Mouse (Mus musculus) megakaryocyte progenitor cell, adult 5-6 weeks (primary cell): ENCODE data around the gene Dmac1. TPM values are rescaled to one million over a fixed set of nuclear protein-coding genes. Genes with fewer than 3 reads are reported as not detected.
"Not testable (repeated sequence)": the region's sequence is repeated elsewhere in the genome, so short reads cannot be mapped to it uniquely, and the experiment has no call there.

Experiments used
- ATAC-seq: replicated peaks from 2 replicates; pipeline ENCODE4 v1.8.0; 2016; ENCODE audit warnings: mild to moderate bottlenecking, moderate TSS enrichment, inconsistent platforms; ENCODE audit not compliant: poor library complexity
- total RNA-seq, 2 experiments: library from RNA; stranded (forward) in 1 of 2; stranded (reverse) in 1 of 2; fragments of 157-497, 149-512 nt in 1 of 2; fragments of 200-1000 nt in 1 of 2; gene quantifications; 2 replicates each; pipeline versions ENCODE4 v1.2.3 to v1.2.4; 2015 to 2017

The Dmac1 gene
- total RNA-seq (2015) (102 and 112 TPM in 2 replicates), total RNA-seq (2017) (76.3 and 91.6 TPM in 2 replicates)

DNA sequence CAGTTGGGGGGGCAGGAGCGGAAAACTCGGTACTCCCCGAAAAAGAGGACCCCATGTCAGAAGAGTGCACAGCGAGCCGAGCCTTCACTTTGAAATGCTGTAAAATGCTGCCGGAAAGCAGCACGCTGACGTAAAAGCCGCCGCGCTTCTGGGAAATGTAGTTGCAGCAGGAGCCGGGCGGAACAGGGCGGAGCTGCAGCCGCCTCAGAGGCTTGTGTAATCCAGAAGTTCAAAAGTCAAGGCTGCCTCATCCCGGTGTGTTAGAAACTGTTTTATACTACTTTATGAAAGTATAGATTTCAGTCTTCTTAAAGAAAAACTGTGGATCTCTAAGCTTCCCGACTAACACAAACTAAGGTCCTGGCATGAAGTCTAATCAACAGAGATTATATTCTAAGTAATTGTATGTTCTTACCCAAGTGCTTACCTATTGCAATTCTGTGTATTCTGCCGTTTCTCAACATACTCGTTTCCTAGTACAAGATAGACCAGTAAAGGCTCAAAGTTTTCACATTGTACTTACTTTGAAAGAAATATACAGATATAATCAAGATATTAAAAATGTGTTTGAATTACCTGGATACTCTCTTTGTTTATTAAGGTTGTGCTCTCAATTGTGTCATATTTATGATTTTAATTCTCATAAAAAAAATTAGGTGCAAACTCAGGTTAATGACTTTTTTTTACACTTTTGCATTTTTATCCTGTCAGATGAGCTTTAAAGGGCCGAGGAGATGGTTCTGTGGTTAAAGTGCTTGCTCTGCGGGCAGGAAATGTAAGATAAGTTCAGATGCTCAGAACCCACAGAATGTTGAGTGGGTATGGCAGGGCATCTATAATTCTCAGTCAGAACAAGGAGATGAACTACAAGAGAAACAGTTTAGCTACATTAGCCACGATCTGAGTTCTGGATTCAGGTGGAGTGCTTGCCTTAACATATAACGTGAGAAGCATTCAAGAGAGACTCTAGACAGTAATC is at the start of gene Dmac1:
Gene Dmac1 (minus strand): TSS at position 109 of the 979 bp plus-strand sequence.
- peak; percentile 97 for ATAC-seq

- peak; percentile 83 for ATAC-seq
These were observed 37.3 kb upstream of the Dmac1 start for GRCm38 (mm10) chr4:75315431-75315830.

- ATAC-seq = peak; percentile 67
These were observed 36.9 kb upstream of the Dmac1 start for GRCm38 (mm10) chr4:75315007-75315406.

DNA sequence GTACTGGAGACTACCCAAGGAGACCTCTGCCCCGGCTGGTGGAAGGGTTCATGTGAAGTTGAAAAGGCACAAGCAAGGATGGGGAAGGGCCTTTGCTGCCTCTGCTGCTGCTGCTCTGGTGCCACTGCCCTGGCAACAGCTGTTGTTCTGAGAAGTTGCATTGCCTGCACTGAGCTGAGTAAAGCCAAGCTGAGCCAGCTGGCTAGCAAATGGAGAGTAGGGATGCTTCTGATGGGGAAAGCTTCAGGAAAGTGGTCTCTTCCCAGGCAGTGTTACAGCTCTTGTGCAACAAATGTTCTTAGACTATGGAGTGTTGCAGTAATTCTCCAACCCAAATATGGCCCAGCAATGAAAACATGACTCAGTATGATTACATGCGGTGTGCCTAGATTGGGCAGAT is 33.8 kb upstream of the Dmac1 start:
- ATAC-seq = peak; percentile 24

- ATAC-seq = no peak
These were observed 33.2 kb upstream of the Dmac1 start for GRCm38 (mm10) chr4:75311305-75311704.

DNA sequence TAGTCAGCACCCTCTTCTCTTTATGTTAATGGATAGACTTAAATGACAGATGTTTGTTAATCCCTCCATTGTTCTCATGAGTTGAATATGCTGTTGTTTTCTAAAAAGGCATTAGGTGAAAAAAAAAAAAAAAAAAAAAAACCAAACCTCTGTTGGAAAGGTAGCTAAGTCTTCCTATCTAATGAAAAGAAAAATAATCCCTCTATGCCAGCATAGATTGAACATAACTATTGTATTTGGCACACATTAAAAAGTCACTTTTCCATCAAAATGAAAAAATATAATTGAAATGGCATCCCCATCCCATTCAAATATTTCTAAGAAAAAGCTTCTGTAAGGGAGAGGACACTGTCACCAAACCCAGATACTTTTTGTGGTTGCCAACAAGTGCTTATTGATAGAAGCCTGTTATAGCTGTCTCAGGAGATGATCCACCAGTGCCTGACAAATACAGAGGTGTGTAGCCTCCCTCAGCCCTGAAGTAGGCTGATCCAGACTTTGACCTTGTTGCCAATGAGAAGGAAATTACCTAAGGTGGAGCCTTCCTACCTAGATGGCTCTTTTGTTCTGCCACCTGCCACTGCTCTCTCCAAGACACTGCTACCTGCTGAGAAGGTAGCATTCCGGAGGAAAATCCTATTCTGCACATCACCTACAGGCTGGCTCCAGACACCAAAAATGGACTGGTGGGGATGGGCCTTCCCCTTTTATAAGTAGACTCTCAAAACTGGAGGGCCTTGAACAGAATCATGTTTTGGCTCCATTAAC is 22.3 kb upstream of the Dmac1 start:
- no peak for ATAC-seq

GRCm38 (mm10) chr4:75292315-75292714 is 14.2 kb upstream of the Dmac1 start:
- no peak for ATAC-seq

GRCm38 (mm10) chr4:75291142-75291541 is 13.0 kb upstream of the Dmac1 start:
- no peak for ATAC-seq

DNA sequence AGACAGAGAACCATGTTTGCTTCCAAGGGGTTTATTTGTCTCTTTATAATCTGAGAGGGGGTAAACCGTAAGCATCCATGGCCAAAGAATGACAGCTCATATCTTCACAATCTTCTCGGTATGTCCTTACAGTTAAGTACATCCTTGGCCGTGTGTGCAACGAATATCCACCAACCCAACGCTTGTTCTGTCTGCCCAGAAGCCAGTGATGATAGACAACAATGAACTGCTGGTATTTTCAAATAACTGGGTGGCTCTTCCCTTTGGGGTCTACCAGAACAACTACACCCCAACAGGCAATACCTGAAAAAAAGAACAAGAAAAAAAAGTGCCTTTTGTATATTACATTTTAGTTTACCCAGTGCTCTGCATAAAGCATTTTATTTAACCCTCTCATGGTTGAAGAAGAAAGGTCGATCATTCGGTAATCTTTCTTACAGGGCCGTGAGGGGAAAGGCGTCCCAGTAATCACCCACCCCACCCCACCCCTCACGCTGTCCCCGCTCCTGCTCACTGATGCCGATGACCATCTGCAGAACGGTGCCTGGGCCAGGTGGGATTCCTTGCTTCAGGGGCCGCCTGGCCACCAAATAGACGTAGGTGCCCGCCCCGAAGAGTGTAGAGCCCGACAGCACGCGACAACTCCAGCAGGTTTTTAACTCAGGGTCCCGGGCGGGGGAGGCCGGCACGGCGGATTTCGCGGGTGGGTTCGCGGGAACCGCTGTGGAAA is 473 bp downstream of the Dmac1 start:
- no peak for ATAC-seq

- peak; percentile 40 for ATAC-seq
These were observed 2.4 kb downstream of the Dmac1 start for GRCm38 (mm10) chr4:75275737-75276136.

DNA sequence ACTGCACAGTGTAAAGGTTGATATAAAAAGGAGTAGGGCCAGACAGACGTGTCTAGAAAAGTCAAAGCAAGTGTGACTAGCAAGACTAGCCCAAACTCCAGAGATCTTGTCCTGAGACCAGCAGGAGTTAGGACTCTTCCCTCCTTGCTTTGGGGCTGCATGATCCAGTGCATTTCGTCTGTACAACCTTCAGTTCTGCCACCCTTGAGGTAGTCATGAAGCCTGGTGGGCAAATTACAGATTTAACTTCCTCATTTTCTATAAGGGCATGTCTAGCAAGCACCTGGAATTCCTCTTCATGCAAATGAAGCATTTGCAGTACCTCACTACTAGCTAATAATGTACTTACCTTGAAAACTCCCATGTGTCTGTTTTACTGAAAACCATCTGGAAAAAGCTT is 10.2 kb downstream of the Dmac1 start:
- ATAC-seq = 0 out of 2 replicates have a peak, but pooled peaks have one; percentile 23

DNA sequence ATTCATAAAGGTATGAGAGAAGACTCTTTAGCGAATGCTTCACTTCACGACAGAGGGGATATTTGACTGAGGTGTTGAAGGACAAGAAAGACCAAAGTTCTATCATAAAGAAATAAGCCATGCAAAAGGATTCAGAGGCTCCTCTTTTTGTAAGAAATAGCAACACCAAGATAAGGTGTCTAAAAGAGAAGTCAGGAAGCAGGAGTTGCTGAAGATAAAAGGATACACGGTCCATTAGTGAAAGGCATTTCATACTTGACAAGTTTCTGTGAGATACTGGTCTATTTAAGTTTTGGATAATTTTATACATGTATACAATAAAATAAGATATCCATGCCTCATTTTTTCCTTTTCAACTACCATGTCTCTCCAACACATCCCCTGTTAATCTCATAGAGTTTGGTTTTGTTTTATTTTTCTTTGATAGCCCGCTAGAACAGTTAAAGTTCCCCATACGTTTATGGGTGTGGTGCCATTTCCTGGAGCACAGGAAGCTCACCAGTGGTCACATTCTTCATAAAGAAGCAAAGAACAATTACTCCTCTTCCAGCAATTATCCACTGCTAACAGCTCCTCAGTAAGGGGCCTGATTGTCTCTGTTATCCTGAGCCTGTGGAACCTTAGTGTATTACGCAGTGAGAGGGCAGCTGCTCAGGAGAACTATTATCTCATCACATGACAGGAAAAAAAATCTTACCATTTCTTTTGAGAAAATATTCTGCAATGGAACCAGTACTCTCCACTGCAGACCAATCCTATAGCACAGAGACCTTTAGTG is 11.1 kb downstream of the Dmac1 start:
- ATAC-seq = peak; percentile 63

DNA sequence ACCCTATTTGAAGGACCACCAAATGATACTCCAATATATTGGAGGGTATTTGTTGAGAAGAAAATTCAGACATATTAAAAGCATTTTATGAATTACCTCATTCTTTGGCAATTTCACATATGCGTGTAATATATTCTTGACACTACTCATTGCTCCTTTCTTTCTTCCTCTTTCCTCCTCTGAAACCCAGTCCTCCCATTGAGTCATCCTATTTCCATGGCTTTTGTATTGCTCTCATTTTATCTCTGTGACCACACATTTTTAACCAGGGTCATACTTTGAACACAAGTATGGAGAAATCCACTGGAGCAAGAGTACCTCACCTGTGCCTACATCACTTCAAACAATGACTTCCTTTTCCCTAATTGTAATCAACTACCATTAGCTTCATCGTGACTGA is 13.9 kb downstream of the Dmac1 start:
- peak; percentile 23; the same call in 1 of the 2 replicates for ATAC-seq

DNA sequence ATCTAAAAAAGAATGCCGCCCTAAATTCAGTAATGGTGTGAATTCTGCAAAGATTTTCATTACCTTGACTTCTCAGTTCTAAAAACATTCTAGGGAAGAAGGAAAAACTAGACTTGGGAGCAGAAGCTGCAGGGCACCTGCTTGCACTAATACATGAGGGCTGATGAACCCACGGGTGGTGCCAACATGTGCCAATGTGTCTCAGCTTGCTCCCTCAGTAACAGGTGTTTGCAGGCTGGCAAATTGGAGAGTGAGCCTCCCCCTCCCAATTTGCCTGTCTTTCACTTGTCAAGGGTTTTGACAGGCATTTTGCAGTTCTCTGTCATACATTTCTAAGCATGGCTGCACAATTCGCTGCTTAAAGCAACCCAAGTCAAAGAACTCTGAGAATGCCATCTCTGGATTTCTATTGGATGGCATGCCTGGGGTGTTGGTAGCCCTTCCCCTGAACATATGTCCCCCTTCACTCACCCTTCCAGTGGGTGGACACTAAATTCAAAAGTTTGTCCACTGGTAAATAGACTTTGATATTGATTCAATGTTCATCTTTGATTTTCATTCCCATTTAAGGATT is 14.5 kb downstream of the Dmac1 start:
- ATAC-seq = no peak

GRCm38 (mm10) chr4:75262423-75262822 is 15.7 kb downstream of the Dmac1 start:
- 0 out of 2 replicates have a peak, but pooled peaks have one; percentile 27 for ATAC-seq

GRCm38 (mm10) chr4:75260156-75260555 is 17.9 kb downstream of the Dmac1 start:
- no peak for ATAC-seq

DNA sequence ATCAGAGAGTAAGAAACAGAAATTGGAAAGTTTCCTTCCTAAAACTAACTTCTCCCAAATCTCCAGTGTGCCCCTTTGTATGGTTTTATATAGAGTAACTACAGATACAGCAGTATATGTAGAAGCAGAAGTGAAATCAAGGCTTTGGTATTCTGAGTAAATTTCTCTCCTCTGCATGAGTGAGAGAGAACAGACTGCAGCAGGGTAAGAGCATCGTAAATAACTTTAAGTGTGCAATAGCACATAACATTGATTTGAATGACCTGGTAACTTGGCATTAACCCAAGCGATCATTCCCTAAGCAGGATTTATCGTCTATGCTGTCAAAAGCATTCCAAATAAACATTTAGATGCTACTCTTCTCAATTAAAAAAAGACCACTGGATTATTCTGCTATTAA is 18.7 kb downstream of the Dmac1 start:
- peak; percentile 54; the same call in 1 of the 2 replicates for ATAC-seq

DNA sequence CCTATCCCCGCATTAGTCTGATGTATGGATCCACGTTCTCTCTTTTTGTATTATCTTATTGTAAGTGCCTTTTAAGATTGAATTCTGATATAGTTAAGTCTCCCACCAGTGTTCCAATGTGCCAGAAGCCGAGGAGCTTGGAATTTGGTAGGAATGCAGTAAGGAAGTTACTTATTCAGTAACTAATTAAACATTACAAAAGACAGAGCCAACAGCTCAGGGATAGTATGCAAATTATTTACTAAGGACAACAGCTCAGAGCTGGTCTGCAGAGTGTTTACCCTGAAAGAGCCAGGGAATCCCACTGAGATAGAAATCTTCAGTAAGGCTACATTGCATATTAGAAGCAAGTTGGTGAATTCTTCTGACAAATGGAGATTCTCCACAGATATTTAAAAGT is 43.5 kb downstream of the Dmac1 start:
- ATAC-seq = not testable (repeated sequence)
